16 mouse cellular contexts compared by ENCODE assay signal in genomic region chr10:125679644-125680043, GRCm38 (mm10).
DNase-seq lines count a peak whose midpoint lies in the region; ATAC-seq and TF ChIP-seq lines count a peak whose summit lies in the region.
"Had no signal": no experiment of that assay in that cellular context is flagged by ENCODE, and none has a peak within 500 bp of the region (broad histone marks: within the 10 kb centered on the region; RNA-seq: fewer than 3 reads in every experiment).

No protein-coding gene starts in this region.

- TF ChIP-seq POLR2A in brain, embryonic 14.5 days (IDR thresholded peaks at IDR 0.05; ENCODE audit: borderline replicate concordance, extremely low read depth, insufficient read depth, insufficient read length, poor library complexity, severe bottlenecking): no peak

- H3K4me2 ChIP-seq in embryonic facial prominence, embryonic 11.5 days (ENCODE audit: low read depth, low read length): no peak overlapping the region
- H3K4me2 ChIP-seq: hindbrain, embryonic 14.5 days; limb, embryonic 13.5 days; neural tube, embryonic 15.5 days had no signal

- no peaks in the 10 kb centered on the region for H3K4me1 ChIP-seq in embryonic facial prominence, embryonic 11.5 days (ENCODE audit: control insufficient read depth, insufficient read depth, low read length)
- H3K4me1 ChIP-seq in embryonic facial prominence, embryonic 10.5 days: no peaks in the 10 kb centered on the region
- H3K4me1 ChIP-seq in E14TG2a.4 (replicated peaks; ENCODE audit: low read depth, low read length): no peaks in the 10 kb centered on the region
- H3K4me1 ChIP-seq: limb, embryonic 13.5 days; megakaryocyte, embryonic 14.5 days; neural tube, embryonic 15.5 days had no signal

- H3K9me3 ChIP-seq in embryonic facial prominence, embryonic 11.5 days (replicated peaks; ENCODE audit: control insufficient read depth, low read length): no peaks in the 10 kb centered on the region
- no peaks in the 10 kb centered on the region for H3K9me3 ChIP-seq in embryonic facial prominence, embryonic 10.5 days
- H3K9me3 ChIP-seq in E14TG2a.4 (ENCODE audit: low read length): peaks cover under 1% of the 10 kb centered on the region; the same call in 1 of the 2 replicates
- H3K9me3 ChIP-seq: limb, embryonic 13.5 days; neural tube, embryonic 15.5 days had no signal

- peak; percentile 26 for DNase-seq in embryonic facial prominence, embryonic 11.5 days (ENCODE audit: low spot score)
- no peak for DNase-seq in embryonic facial prominence, embryonic 10.5 days (ENCODE audit: low spot score)
- DNase-seq in left cerebral cortex, adult 2 months (ENCODE audit: extremely low spot score in 1 of 2, low spot score in 2 of 2): no peak
- DNase-seq in left cerebral cortex, postnatal 10 days (ENCODE audit: extremely low spot score in 1 of 2, low spot score in 2 of 2): no peak
- DNase-seq in brain, embryonic 14.5 days (ENCODE audit: low read depth): no peak
- no peak for DNase-seq in cerebellum, postnatal 36 days
- DNase-seq in natural killer cell, adult 2 months (ENCODE audit: low spot score in 2 of 2): no peak
- DNase-seq: kidney, adult 9 months; right cerebral cortex, adult 18-20 months had no signal

- H3K36me3 ChIP-seq in embryonic facial prominence, embryonic 11.5 days (replicated peaks; ENCODE audit: control insufficient read depth, insufficient read depth, low read depth, low read length): no peaks in the 10 kb centered on the region
- no peaks in the 10 kb centered on the region for H3K36me3 ChIP-seq in embryonic facial prominence, embryonic 10.5 days (replicated peaks)
- no peaks in the 10 kb centered on the region for H3K36me3 ChIP-seq in E14TG2a.4 (ENCODE audit: insufficient read depth, low read length)
- H3K36me3 ChIP-seq: G1E; limb, embryonic 13.5 days; neural tube, embryonic 15.5 days had no signal

- H3K27ac ChIP-seq in embryonic facial prominence, embryonic 11.5 days (replicated peaks; ENCODE audit: low read depth, low read length): no peak overlapping the region
- H3K27ac ChIP-seq in embryonic facial prominence, embryonic 10.5 days (replicated peaks): no peak overlapping the region
- H3K27ac ChIP-seq in left cerebral cortex, adult 2 months: no peak overlapping the region
- H3K27ac ChIP-seq: hindbrain, embryonic 14.5 days; limb, embryonic 13.5 days; neural tube, embryonic 15.5 days had no signal

- no peak for ATAC-seq in embryonic facial prominence, embryonic 11.5 days (replicated peaks; ENCODE audit: insufficient number of reproducible peaks, low FRiP score, low TSS enrichment, low read depth)
- ATAC-seq: forebrain, embryonic 14.5 days had no signal

- intact Hi-C loops in left cerebral cortex, adult 2 months (cut with DNase I): no loop called here
- intact Hi-C loops in left cerebral cortex, postnatal 10 days (cut with DNase I): no loop called here

- no peak overlapping the region for H3K4me3 ChIP-seq in embryonic facial prominence, embryonic 11.5 days (ENCODE audit: low read depth, low read length)
- no peak overlapping the region for H3K4me3 ChIP-seq in embryonic facial prominence, embryonic 10.5 days
- H3K4me3 ChIP-seq in left cerebral cortex, adult 2 months: no peak overlapping the region
- H3K4me3 ChIP-seq in E14TG2a.4 (replicated peaks; ENCODE audit: low read length): no peak overlapping the region
- H3K4me3 ChIP-seq: limb, embryonic 13.5 days; megakaryocyte, embryonic 14.5 days; neural tube, embryonic 15.5 days had no signal

- H3K27me3 ChIP-seq in embryonic facial prominence, embryonic 11.5 days (ENCODE audit: control insufficient read depth, insufficient read depth, low read length): no peaks in the 10 kb centered on the region
- no peaks in the 10 kb centered on the region for H3K27me3 ChIP-seq in embryonic facial prominence, embryonic 10.5 days (replicated peaks; ENCODE audit: low read depth, poor library complexity, severe bottlenecking)
- H3K27me3 ChIP-seq in E14TG2a.4 (ENCODE audit: insufficient read depth, low read length): no peaks in the 10 kb centered on the region
- H3K27me3 ChIP-seq: limb, embryonic 13.5 days; megakaryocyte, embryonic 14.5 days; neural tube, embryonic 15.5 days had no signal

- WGBS in embryonic facial prominence, embryonic 11.5 days: 78% methylated on average over 7 of the region's 7 CpGs
- 76% methylated on average over 7 of the region's 7 CpGs for WGBS in embryonic facial prominence, embryonic 10.5 days

- TF ChIP-seq CTCF in left cerebral cortex, adult 2 months (IDR thresholded peaks at IDR 0.05): peak; percentile 38
- TF ChIP-seq CTCF in E14TG2a.4 (conservative IDR thresholded peaks at IDR 0.05; ENCODE audit: low read length): peak; percentile 55
- peak; percentile 28; the same call in 1 of the 2 replicates for TF ChIP-seq CTCF in brain, embryonic 14.5 days (IDR thresholded peaks at IDR 0.05; ENCODE audit: borderline replicate concordance, extremely low read depth, insufficient read depth, insufficient read length)

- no peak overlapping the region for H3K9ac ChIP-seq in embryonic facial prominence, embryonic 11.5 days (replicated peaks; ENCODE audit: low read length)
- H3K9ac ChIP-seq: hindbrain, embryonic 14.5 days; limb, embryonic 13.5 days; neural tube, embryonic 15.5 days had no signal
